Mouse (Mus musculus) forebrain, embryonic 15.5 days (tissue): Measurements from ENCODE around the gene Sept11. TPM values are rescaled to one million over a fixed set of nuclear protein-coding genes. Genes with fewer than 3 reads are reported as not detected.
A peak's percentile ranks its signal among the peaks of the same experiment; 100 is the strongest.

Experiments used
- ATAC-seq: fragments of 200-750 bp; cut with Nextera tagmentation; replicated peaks from 2 replicates; pipeline ENCODE4 v1.8.0; 2017; ENCODE audit warnings: mild to moderate bottlenecking, moderate TSS enrichment, moderate library complexity
- H3K27ac ChIP-seq: fragments of 300-500 bp; sonication (generic); replicated peaks from 2 replicates; pipeline ENCODE4 v1.5.1; 2015; ENCODE audit warnings: mild to moderate bottlenecking, inconsistent platforms
- H3K27me3 ChIP-seq: fragments of 300-500 bp; sonication (generic); 2 replicates; pipeline ENCODE4 v1.6.1; 2015; ENCODE audit warnings: inconsistent platforms
- H3K36me3 ChIP-seq: fragments of 300-500 bp; sonication (generic); 2 replicates; pipeline ENCODE4 v1.6.1; 2015; ENCODE audit warnings: mild to moderate bottlenecking, inconsistent platforms
- H3K4me1 ChIP-seq: fragments of 300-500 bp; sonication (generic); 2 replicates; pipeline ENCODE4 v1.6.1; 2015; ENCODE audit warnings: inconsistent platforms
- H3K4me2 ChIP-seq: fragments of 300-500 bp; sonication (generic); replicated peaks from 2 replicates; pipeline ENCODE4 v1.6.1; 2015; ENCODE audit warnings: mild to moderate bottlenecking, inconsistent platforms
- H3K4me3 ChIP-seq: fragments of 300-500 bp; sonication (generic); 2 replicates; pipeline ENCODE4 v1.5.1; 2015; ENCODE audit warnings: mild to moderate bottlenecking, inconsistent platforms
- H3K9ac ChIP-seq: fragments of 300-500 bp; sonication (generic); replicated peaks from 2 replicates; pipeline ENCODE4 v1.6.1; 2015; ENCODE audit warnings: mild to moderate bottlenecking, inconsistent platforms
- H3K9me3 ChIP-seq: fragments of 300-500 bp; sonication (generic); 2 replicates; pipeline ENCODE4 v1.6.1; 2016; ENCODE audit warnings: inconsistent platforms
- WGBS: fragments of 180-500 bp; shearing (Covaris S2); methylation state at CpG from one replicate; pipeline ENCODE4 v1.1.7; 2015; ENCODE audit warnings: mixed read lengths; 5-methylcytosine and 5-hydroxymethylcytosine counted together
- polyA plus RNA-seq: library from polyadenylated mRNA; unstranded; fragments of >200 nt; fragmentation: Nextera tagmentation; extraction: Ambion mirVana; gene quantifications from 2 replicates; pipeline ENCODE4 v1.2.1, GENCODE M21; 2015

Gene Sept11
- polyA plus RNA-seq, 1 experiment from 2014 or later, result 174 TPM

DNA sequence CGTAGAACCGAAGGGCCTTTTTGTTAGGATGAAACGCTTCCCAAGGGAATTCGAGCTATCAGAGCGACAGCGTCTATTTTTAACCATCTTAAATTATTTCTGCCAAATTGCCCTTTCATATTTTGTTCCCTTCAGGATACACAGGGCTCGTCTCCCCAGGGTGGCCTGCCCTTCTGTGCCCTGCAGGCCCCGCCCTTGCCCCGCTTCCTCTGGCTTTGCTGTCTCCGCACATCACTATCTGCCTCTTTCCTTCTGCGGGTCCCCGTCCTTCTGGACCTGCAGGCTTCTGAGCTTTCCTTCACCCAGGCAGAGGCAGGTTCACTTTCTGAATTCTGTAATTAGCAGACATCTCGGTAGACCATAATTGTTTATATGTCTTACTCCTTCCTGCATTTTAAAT, 22.6 kb downstream of the Sept11 start:
- 84% methylated on average over 13 of the region's 13 CpGs for WGBS
- H3K4me2 ChIP-seq, result no peak overlapping the region
- ATAC-seq, result no peak
- no peaks in the 10 kb centered on the region for H3K9me3 ChIP-seq
- no peak overlapping the region for H3K27ac ChIP-seq
- 0 out of 2 replicates have a peak, but pooled peaks cover 3% of the 10 kb centered on the region for H3K36me3 ChIP-seq
- no peak overlapping the region for H3K4me3 ChIP-seq
- H3K27me3 ChIP-seq, result no peaks in the 10 kb centered on the region
- H3K9ac ChIP-seq, result no peak overlapping the region
- H3K4me1 ChIP-seq, result peaks cover 18% of the 10 kb centered on the region

DNA sequence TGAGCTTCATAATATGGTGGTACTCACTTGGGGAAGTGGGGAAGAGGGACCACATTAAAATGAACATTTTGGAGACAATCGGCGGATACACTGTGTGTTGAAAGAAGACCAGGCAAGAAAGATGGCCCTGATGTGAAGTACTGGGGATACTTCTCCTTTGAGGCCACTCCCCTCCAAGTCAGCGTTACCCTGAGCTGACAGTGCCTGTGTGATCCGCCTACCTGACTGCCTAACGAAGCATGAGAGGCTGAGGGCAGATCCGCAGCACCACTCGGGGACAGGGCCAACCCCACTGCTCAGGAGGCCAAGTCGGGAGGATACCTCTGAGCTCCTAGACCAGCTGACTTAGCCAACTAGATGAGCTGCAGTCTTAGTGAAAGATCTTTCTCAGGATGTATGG, 24.4 kb downstream of the Sept11 start:
- WGBS, result 68% methylated on average over 8 of the region's 8 CpGs
- ATAC-seq, result 0 out of 2 replicates have a peak, but pooled peaks have one; percentile 12
- H3K4me1 ChIP-seq, result peaks cover 21% of the 10 kb centered on the region

DNA sequence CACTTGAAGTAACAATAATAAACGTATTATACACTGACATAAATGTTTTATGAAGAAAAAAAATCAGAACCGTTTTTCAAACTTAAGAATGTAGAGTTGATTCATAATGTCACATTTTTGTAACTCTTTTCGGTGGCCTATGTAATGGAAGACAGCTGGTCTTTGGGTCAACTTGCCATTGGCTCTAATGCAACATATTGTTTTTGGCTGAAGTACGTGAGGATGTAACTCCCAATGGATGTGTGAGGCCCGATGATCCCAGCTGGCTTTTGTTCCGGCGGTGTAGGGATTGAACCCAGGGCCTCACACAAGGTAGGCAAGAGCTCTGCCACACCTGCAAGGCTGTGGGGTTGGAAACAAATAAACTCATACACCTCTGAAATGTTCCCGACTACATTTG, 28.4 kb downstream of the Sept11 start:
- no peaks in the 10 kb centered on the region for H3K36me3 ChIP-seq
- no peaks in the 10 kb centered on the region for H3K27me3 ChIP-seq
- no peak for ATAC-seq
- H3K9me3 ChIP-seq, result no peaks in the 10 kb centered on the region
- H3K4me3 ChIP-seq, result no peak overlapping the region
- no peak overlapping the region for H3K27ac ChIP-seq
- no peak overlapping the region for H3K9ac ChIP-seq
- H3K4me1 ChIP-seq, result peaks cover 27% of the 10 kb centered on the region
- WGBS, result 87% methylated on average over 8 of the region's 8 CpGs
- H3K4me2 ChIP-seq, result no peak overlapping the region

More for the DNA sequence above, 24.4 kb downstream of the Sept11 start:
- Histone ChIP-seq H3K9ac (no peak overlapping the region), H3K4me3 (no peak overlapping the region), H3K4me2 (no peak overlapping the region), H3K9me3 (no peaks in the 10 kb centered on the region), H3K27ac (no peak overlapping the region), H3K27me3 (no peaks in the 10 kb centered on the region), H3K36me3 (no peaks in the 10 kb centered on the region)

DNA sequence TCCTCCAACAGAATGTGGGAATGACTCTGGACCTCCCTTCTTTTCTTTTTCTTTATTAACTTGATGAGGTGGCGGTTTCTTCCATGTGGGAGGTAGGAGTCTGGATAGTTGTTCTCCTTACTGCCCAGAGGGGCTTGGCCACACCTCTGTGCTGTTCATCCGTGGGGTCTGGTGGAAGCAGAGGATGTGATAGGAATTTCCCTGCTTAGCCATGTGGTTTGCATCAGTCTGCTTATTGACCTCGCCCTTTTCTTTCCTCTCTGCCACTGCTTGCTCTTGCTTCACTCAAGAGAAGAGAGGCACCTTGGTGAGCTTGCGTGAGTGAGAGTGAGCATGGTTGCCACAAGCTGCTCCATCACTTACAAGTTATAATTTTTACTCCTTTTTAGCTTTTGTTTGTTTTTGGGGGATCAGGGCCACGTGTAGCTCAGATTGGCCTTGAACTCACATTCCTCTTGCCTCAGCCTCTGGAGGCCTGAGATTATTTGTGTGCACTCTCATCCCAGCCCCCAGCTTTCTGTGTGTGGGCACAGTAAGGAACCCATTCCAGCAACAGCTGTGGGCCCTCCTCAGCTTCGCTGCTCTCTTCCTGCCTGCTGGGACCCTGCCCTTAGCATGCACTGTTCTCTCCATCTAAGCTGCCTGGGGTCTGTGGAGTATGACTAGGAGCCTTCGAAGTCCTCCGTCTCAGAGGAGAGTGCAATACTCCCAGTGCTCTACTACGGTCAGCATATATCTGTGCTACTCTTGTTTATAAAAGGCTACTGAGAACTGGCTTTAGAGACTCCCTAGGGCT, 31.0 kb downstream of the Sept11 start:
- Histone ChIP-seq H3K9me3 (no peaks in the 10 kb centered on the region), H3K36me3 (no peaks in the 10 kb centered on the region), H3K27ac (0 out of 2 replicates have a peak overlapping the region, but pooled peaks have one; percentile 5), H3K4me3 (no peak overlapping the region), H3K9ac (no peak overlapping the region), H3K27me3 (no peaks in the 10 kb centered on the region), H3K4me2 (no peak overlapping the region), H3K4me1 (peaks cover 50% of the 10 kb centered on the region)
- WGBS, result 59% methylated on average over 9 of the region's 9 CpGs
- ATAC-seq, result no peak

DNA sequence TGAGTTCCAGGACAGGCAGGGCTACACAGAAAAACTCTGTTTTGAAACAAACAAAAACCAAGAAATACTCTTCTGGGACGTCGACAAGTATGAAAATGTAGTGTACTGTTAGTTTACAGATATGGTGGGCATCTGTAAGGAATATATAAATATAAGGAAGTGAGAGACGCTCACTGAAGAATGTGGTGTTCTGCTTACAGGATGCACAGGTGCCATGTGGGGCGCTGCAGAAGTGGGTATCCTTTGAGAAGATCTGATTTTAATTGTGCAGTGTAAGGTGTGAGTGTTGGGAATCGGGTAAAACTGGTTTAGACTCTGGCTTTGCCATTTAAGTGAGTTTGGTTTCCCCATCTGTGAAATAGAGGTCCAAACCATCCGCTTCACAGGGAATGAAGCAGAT, 32.1 kb downstream of the Sept11 start:
- ATAC-seq, result no peak
- no peaks in the 10 kb centered on the region for H3K9me3 ChIP-seq
- WGBS, result 84% methylated on average over 6 of the region's 6 CpGs
- no peak overlapping the region for H3K27ac ChIP-seq
- H3K9ac ChIP-seq, result no peak overlapping the region
- H3K4me1 ChIP-seq, result peaks cover 57% of the 10 kb centered on the region
- no peak overlapping the region for H3K4me2 ChIP-seq
- no peaks in the 10 kb centered on the region for H3K27me3 ChIP-seq
- no peaks in the 10 kb centered on the region for H3K36me3 ChIP-seq
- no peak overlapping the region for H3K4me3 ChIP-seq

DNA sequence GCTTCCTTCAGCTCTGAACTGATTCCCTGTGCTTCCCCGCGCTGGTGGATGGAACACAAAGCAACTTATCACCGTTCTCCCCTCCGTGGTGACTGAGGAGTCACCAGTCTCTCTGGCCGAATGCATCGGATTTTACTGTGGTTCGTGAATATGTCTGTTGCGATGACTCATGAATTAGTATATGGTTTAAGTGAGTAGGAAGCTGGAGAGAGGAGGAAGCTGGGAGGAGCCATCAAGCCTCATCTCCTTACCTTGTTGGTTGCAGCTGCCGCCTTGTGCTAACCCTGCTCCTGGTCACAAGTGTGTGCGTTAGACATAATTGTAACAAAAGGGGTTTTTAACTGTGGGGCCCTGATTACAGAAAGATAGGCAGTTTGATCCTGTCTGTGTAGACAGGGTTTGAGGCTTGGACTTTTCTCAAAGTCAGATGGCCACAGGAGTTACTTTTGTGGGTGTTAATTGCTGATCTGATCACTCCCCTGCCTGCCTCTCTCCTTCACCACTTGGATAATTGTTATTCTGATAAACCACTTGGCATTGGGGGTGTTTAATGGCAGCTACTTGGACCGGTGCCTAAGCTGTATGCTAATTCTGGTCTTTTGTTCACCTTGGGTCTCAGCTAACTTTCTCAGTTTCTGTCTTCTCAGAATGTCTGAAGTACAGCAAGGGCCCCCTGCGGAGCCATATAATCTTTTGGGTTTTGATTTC, 33.1 kb downstream of the Sept11 start:
- no peak overlapping the region for H3K4me3 ChIP-seq
- peak; percentile 48 for ATAC-seq
- H3K4me2 ChIP-seq, result peak overlapping the region; percentile 12; the same call in 1 of the 2 replicates
- H3K4me1 ChIP-seq, result peaks cover 62% of the 10 kb centered on the region
- no peaks in the 10 kb centered on the region for H3K9me3 ChIP-seq
- H3K36me3 ChIP-seq, result no peaks in the 10 kb centered on the region
- H3K27ac ChIP-seq, result peak overlapping the region; percentile 57
- 12% methylated on average over 12 of the region's 12 CpGs for WGBS
- H3K9ac ChIP-seq, result no peak overlapping the region
- H3K27me3 ChIP-seq, result no peaks in the 10 kb centered on the region

DNA sequence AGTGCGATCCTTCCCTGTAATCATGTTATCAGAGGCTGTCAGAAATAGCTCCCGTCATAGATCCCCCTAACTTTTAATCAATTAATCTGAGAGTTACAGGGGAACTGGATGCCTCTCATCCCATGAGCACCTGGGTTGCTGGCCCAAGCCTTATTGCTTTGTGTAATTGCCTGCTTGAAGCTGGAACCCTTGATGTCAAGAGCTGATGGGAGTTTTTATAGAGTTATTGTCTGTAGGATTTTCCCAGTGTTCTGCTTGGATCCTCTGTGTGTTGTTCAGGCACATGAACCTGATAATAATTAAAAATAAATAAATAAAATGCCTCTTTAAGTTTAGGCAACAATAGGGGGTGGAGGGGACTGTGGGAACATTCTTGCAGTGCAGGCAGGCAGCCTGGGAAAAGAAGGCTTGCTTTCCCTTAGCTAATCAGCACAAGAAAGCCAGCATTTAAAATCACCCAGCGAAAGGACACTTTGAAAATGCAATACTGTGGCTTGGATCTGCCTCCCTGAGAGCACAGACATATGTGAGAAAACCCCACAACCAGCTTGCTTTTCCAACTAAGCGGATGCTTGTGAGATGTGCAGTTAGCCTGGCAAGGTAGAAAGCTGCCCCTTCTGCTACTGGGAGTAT, 33.8 kb downstream of the Sept11 start:
- H3K9me3 ChIP-seq, result no peaks in the 10 kb centered on the region
- no peaks in the 10 kb centered on the region for H3K36me3 ChIP-seq
- no peak overlapping the region for H3K9ac ChIP-seq
- no peak overlapping the region for H3K4me3 ChIP-seq
- peak overlapping the region; percentile 57 for H3K27ac ChIP-seq
- H3K4me2 ChIP-seq, result peak overlapping the region; percentile 12; the same call in 1 of the 2 replicates
- ATAC-seq, result peak; percentile 57
- 6% methylated on average over 4 of the region's 4 CpGs for WGBS
- peaks cover 68% of the 10 kb centered on the region for H3K4me1 ChIP-seq
- H3K27me3 ChIP-seq, result no peaks in the 10 kb centered on the region

DNA sequence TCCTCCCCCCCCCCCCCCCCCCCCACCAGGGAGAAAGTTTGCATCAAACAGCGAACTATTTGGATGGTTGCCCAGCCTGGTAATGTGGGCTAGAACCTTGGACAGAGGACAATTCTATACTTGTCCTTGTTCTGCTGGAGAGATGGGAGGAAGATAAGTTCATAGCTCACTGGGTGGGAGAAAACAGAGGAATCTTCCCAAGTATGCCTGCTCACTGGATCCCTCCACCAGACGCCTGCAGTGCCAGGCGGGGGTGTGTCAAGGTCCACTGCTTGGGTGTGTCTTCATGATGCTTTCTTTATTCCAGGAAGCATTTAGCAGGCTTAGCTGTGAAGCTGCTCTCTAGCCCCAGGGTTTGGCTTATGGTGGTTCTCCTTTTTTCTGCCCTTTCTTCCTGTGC, 34.5 kb downstream of the Sept11 start:
- 8% methylated on average over 3 of the region's 3 CpGs for WGBS
- H3K4me1 ChIP-seq, result peaks cover 73% of the 10 kb centered on the region
- no peak overlapping the region for H3K9ac ChIP-seq
- H3K4me2 ChIP-seq, result no peak overlapping the region
- no peaks in the 10 kb centered on the region for H3K36me3 ChIP-seq
- no peaks in the 10 kb centered on the region for H3K9me3 ChIP-seq
- ATAC-seq, result peak; percentile 25
- H3K4me3 ChIP-seq, result no peak overlapping the region
- peak overlapping the region; percentile 57 for H3K27ac ChIP-seq
- no peaks in the 10 kb centered on the region for H3K27me3 ChIP-seq

DNA sequence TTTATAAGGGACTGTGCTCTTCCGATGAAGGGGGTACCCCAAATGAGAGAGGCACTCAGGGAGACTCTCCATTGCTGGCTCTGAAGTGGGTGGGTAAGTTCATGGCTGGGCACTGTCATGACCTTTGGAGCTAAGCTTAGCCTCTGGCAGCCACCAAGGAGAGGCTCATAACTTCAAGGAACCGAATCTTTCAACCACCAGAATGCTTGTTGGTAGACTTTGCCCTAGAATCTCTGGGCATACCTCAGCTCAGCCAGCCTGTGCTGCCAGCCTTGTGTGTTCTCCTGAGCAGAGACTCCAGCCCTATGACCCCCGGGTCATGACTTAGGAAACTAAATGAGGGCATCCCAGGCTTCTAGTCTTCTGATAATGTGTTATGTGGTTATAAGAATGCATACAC, 35.5 kb downstream of the Sept11 start:
- Histone ChIP-seq H3K27ac (peak overlapping the region; percentile 57; the same call in 1 of the 2 replicates), H3K4me3 (no peak overlapping the region), H3K4me2 (no peak overlapping the region), H3K4me1 (peaks cover 83% of the 10 kb centered on the region), H3K27me3 (no peaks in the 10 kb centered on the region), H3K9me3 (no peaks in the 10 kb centered on the region), H3K36me3 (no peaks in the 10 kb centered on the region), H3K9ac (no peak overlapping the region)
- 80% methylated on average over 3 of the region's 3 CpGs for WGBS
- ATAC-seq, result no peak

DNA sequence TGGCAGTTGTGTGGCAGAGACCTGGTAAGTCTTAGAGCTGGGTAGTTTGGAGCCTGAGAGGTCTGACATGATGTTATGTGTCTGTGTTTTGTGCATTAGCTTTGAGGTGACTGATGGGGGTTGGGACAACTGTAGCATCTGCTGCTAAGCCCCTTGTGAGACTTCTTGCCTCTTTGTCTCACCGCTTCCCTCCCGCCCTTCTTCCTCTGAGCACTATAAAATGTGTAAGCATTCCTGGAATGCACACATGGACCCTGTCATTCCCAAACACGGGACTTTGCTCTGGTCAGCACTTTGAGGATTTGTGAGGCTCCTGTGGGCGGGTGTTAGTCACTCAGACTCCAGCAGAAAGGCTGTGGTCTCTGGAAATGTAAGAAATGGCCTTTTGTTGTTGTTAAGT, 36.7 kb downstream of the Sept11 start:
- 22% methylated on average over 4 of the region's 4 CpGs for WGBS
- no peaks in the 10 kb centered on the region for H3K27me3 ChIP-seq
- ATAC-seq, result no peak
- H3K4me1 ChIP-seq, result peaks cover 80% of the 10 kb centered on the region
- no peak overlapping the region for H3K27ac ChIP-seq
- H3K9ac ChIP-seq, result no peak overlapping the region
- H3K4me2 ChIP-seq, result no peak overlapping the region
- H3K9me3 ChIP-seq, result no peaks in the 10 kb centered on the region
- H3K36me3 ChIP-seq, result no peaks in the 10 kb centered on the region
- no peak overlapping the region for H3K4me3 ChIP-seq

DNA sequence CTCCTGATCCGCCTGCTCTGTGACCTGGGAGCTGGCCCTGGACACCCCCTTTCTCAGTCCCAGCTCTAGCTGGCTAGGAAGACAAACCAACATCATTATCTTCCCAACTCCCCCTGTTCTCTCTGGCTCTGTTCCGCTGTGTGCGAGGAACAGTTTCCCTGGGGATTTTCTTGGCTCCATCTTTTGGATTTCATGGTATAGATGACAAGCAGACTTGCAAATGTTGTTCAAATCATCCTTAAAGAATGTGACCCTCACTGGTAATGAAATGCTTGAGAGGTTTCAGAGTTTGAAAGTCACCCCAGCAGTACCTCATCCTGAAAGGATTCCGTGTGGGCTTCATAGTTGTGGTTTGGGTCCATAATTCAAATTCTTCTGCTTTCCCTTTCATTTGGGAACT, 38.2 kb downstream of the Sept11 start:
- no peak overlapping the region for H3K4me2 ChIP-seq
- H3K9ac ChIP-seq, result no peak overlapping the region
- 77% methylated on average over 4 of the region's 4 CpGs for WGBS
- H3K9me3 ChIP-seq, result no peaks in the 10 kb centered on the region
- peaks cover 67% of the 10 kb centered on the region for H3K4me1 ChIP-seq
- H3K4me3 ChIP-seq, result no peak overlapping the region
- ATAC-seq, result no peak
- H3K27me3 ChIP-seq, result no peaks in the 10 kb centered on the region
- H3K36me3 ChIP-seq, result no peaks in the 10 kb centered on the region
- H3K27ac ChIP-seq, result no peak overlapping the region
